Mouse (Mus musculus): ENCODE data around the gene Ager.

Ager gene

DNA sequence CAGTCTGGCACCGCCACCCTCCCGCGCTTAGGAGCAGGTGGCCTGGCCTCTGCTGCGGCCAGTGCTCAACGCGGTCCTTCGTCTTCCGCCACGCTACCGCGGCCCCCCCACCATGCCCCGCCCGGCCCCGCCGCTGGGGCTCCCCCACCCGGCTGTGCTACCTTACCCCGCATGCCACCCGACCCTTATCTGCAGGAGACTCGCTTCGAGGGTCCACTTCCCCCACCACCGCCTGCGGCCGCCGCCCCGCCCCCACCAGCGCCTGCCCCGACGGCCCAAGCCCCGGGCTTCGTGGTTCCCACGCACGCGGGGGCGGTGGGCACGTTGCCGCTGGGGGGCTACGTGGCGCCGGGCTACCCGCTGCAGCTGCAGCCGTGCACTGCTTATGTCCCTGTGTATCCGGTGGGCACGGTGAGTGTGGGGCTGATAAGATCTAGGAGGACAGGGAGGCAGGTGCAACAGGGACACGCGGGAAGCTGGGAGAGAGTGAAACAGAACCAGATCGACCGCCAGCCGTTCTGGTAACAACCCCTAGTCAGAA is 33.2 kb downstream of the Ager start:
- DNase-seq (ENCODE audit: low read depth, low spot score): no peak

DNA sequence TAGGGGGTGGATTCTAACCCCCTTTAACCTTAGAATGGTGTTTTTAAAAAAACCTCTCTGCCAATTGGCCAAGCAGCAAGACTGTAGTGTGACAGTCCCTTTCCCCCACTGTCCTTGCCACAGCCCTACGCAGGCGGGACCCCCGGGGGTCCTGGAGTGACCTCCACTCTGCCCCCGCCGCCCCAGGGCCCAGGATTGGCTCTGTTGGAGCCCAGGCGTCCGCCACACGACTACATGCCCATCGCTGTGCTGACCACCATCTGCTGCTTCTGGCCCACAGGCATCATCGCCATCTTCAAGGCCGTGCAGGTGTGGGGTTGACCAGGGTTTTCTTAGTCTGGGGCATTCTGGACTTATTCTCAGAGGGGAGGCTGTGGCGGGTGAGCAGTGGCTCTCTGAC is 34.0 kb downstream of the Ager start:
- DNase-seq (ENCODE audit: low read depth, low spot score): no peak

GRCm38 (mm10) chr17:34632261-34632691 is 34.6 kb downstream of the Ager start:
- no peak for DNase-seq (ENCODE audit: low read depth, low spot score)

DNA sequence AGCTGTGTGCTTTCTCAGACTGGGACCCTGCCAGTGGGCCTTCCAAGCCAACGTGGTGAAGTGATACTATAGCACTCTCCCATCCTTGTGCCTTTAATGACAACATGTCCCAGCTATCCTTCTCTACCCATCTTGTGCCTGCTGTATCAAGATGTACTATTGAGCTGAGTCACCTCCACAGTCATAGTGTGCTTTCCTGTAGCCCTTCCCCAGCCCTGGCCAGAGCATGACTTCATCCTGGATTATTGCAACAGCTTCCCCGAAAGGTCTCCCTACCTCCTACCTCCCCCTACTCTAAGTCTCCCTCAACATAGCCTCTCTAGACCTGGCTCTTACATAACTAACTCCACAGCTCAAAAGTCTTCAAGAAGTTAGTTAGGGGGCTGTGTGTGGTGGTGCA is 38.0 kb downstream of the Ager start:
- DNase-seq (ENCODE audit: low read depth, low spot score): no peak

DNA sequence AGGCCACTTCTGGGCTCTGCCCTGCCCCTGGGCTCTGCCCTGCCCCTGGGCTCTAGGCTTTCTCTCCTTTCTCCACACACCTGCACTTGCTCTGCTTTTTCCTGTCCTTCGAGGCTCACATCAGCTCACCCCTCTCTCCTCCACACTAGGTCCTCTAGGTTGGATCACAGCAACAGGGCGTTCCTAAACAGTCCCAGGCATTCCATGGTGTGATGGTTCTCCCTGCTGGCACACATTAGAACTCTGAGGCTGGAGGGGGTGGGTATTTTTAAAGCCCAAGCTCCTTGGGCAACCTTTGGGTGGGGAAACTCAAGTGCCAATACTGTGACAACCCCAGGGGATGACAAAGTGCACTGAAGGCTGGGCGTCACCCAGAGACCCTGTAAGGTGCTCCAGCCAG is 39.8 kb downstream of the Ager start:
- no peak for DNase-seq (ENCODE audit: low read depth, low spot score)

DNA sequence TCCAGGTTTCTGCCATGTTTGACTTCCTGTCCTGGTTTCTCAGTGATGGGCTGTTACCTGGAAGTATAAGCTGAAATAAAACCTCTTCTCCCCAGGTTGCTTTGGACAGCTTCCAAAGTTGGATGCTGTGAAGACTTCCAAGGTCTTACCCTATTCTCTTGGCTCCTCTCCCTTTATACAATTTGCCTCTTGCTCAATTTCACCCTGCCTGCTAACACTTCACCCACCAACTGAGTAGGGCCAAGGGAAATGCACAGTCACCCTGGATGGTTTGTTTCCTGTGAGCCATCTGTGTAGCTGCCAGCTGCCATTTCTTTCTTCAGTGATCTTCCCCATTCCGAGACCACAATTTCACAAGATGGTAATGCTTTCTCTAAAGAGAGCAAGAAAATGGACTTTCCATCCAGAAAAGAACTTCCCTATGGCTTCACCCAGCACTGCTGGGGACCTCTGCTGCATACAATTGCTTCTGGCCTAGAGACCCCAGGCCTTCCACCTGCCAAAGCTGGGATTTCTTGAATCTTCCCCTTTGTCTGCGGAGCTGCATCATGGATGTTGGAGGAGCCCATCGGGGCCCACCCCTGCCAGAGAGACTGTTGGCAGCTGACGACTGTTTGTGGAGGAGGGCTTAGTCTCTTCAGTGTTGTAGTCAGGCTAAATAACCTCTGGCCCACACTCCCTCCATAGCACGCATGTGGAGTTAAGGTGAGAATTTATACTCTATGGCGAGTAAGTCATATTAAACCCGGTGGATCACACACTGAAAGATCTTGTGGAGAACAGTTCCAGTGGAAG is 42.0 kb downstream of the Ager start:
- no peak for DNase-seq (ENCODE audit: low read depth, low spot score)

GRCm38 (mm10) chr17:34640778-34641601 is 43.3 kb downstream of the Ager start:
- no peak for DNase-seq (ENCODE audit: low read depth, low spot score)

GRCm38 (mm10) chr17:34641945-34642344 is 44.3 kb downstream of the Ager start:
- DNase-seq (ENCODE audit: low read depth, low spot score): no peak

- DNase-seq (ENCODE audit: low read depth, low spot score): no peak
Measured at GRCm38 (mm10) chr17:34643379-34643778, 45.7 kb downstream of the Ager start.

DNA sequence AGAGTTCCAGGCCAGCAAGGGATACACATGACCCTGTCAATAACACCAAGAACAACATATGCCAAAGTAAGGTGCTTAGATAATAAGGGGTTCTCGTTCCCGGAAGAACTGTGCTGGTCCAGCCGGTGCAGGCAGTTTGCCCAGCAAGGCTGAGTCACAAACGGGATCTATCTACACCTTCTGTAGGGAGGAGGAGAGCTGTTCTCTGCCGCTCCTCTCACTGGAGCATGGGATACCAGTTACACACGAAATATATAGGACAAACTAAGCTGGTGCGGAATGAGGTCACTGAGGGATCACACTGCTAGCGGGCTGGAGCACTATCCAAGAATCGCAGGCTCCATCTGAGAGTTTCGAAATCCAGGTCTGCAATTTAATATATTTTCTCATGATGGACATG is 46.3 kb downstream of the Ager start:
- DNase-seq (ENCODE audit: low read depth, low spot score): no peak

- DNase-seq (ENCODE audit: low read depth, low spot score): peak; percentile 88
Measured at GRCm38 (mm10) chr17:34644608-34645007, 46.9 kb downstream of the Ager start, which contains the start of gene Fkbpl. Fkbpl (plus strand) TSS chr17:34644764.

DNA sequence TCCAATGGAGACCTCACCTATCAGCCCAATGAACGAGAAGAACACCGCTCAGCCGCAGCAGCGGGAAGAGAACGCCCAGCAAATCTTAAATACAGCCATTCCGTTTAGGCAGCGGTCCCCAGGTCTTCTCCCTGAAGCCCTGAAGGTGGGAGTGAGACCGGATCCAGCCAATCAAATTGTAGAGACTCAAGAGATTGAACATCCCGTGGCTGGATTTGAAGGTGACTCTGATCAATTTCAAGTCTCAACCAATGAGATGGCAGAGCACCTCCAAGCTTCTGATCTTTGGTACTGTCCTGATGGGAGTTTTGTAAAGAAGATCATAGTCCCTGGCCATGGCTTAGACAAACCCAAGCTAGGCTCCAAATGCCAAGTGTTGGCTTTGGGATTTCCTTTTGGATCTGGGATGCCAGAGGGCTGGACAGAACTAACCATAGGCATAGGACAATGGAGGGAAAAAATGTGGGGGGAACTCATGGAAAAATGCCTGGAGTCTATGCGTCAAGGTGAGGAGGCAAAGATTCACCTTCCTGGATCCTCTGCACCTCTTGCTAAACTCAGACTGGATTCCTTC is 47.7 kb downstream of the Ager start:
- DNase-seq (ENCODE audit: low read depth, low spot score): no peak

DNA sequence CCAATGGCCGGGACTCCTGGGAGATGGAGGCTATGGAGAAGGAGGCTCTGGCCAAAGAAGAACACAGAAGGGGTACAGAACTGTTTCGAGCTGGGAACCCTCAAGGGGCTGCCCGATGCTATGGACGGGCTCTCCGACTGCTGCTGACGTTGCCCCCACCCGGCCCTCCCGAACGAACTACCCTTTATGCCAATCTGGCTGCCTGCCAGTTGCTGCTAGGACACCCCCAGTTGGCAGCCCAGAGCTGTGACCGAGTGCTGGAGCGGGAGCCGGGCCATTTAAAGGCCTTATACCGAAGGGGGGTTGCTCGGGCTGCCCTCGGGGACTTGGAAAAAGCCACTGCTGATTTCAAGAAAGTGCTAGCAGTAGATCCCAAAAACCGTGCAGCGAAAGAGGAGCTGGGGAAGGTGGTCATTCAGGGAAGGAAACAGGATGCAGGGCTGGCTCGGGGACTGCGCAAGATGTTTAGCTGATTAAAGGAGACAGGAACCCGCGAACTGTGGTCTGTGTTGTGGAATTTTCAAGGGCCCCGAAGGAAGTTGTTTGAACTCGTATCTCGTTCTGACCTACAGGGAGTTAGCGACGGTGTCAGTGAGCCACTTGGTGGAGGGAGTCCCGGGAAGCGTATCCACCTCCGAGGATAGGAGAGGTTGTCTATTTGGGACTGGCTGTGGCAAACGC is 48.3 kb downstream of the Ager start:
- no peak for DNase-seq (ENCODE audit: low read depth, low spot score)

DNA sequence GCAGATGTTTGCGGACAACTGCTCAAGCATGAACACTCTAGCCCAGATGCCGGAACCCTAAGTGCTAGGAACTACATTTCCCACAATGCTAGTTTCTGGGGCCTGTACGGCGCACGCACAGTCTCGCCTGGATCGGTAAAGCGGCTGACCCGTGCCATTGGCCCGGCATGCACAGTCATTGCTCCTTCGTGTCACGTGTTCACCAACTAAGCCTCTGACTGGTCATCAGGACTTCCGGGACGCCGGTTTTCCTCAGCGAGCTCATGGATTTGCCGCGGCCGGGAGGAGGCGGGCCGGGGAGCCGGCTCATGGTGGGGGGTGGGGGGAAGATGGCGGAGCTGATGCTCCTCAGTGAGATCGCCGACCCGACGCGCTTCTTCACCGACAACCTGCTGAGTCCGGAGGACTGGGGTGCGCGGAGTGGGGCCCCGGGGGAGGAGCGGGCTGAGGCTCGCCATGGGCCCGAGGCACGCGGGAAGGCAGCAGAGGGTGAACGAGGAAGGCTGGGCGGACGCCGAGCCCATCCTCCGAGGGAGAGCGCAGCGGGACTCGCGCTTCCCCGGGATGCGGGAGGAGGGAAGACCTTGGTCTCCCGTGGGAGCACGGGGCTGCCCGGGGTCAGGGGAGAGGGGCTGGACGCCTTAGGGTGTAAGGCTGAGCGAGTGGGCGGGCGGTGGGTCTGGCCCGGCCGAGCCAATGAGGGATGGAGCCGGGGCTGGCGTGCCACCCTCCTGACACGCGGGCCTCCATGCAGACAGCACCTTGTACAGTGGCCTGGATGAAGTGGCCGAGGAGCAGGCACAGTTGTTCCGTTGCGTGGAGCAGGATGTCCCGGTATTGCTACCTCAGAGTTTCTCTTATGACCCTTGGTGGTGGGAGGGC is 49.5 kb downstream of the Ager start, which contains the start of gene Atf6b:
Gene Atf6b, plus strand, starts transcription at position 241 of the 882 bp plus-strand sequence.
- peak; percentile 93 for DNase-seq (ENCODE audit: low read depth, low spot score)

GRCm38 (mm10) chr17:34648141-34648890 is 50.7 kb downstream of the Ager start:
- DNase-seq (ENCODE audit: low read depth, low spot score): no peak

DNA sequence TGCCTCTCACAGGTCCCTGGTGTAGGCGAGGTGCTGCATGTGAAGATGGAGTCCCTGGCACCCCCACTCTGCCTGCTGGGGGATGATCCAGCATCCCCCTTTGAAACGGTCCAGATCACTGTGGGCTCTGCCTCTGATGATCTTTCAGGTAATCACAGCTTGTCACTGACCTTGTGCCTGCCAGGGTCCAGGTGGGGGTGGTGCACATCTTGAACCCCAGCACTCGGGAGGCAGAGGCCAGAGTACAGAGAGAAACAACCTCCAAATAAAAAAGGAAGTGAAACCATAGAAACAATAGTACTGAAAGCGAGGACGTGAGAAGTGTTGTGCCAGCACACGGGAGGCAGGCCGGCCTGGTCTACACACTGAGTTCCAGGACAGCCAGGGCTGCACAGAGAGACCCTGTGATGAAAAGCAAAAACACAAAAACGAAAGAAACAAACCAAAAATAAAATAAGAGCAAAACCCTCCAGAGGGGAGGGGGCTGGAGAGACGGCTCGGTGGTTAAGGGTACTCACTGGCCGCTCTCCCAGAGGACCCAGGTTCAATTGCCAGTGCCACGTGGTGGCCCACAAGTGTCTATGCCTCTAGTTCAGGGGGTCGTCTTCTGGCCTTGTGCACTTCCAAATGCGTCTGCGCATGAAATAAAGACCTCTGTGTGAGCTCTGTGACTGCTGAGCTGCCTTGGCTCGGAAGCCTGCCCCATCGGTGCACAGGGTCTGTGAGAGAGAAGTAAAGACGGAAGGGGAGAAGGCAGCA is 51.6 kb downstream of the Ager start:
- no peak for DNase-seq (ENCODE audit: low read depth, low spot score)
